Mouse (Mus musculus): ENCODE measurements around the gene Polrmt. TPM values are rescaled to one million over a fixed set of nuclear protein-coding genes. Genes with fewer than 3 reads are reported as not detected.

The Polrmt gene
- polyA plus RNA-seq, 2 experiments = 33.4 to 64.1 TPM

DNA sequence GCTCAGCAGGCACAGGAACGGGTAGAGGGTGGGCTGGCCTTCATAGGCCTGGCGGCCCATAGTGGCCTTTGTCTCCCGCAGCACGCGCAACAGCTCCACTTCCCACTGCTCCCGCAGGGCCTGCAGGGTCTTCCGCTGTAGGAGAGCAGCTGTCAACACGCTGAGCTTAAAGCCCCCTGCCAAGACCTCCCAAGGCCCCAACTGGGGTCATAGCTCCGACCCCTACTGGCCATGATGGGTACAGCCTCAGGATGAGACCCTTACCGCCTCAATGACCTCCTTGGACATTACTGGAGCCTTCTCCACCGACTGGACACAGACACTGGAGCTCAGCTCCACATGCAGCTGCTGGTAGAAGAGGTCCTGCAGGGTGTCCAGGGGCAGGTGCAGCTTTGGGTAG lies 5.5 kb downstream of the Polrmt start:
- no peak for DNase-seq (ENCODE audit: low spot score)
- Histone ChIP-seq H3K4me1 (ENCODE audit: control insufficient read depth, insufficient read depth, low read length) (peaks cover 4% of the 10 kb centered on the region; the same call in 1 of the 2 replicates), H3K9ac (ENCODE audit: low read depth, low read length, severe bottlenecking) (no peak overlapping the region), H3K27me3 (ENCODE audit: control insufficient read depth, insufficient read depth, low read length) (no peaks in the 10 kb centered on the region), H3K4me2 (replicated peaks; ENCODE audit: low read depth, low read length, severe bottlenecking) (no peak overlapping the region), H3K4me3 (replicated peaks; ENCODE audit: low read length) (no peak overlapping the region), H3K9me3 (ENCODE audit: control insufficient read depth, low read length) (peaks cover 50% of the 10 kb centered on the region), H3K36me3 (ENCODE audit: control insufficient read depth, insufficient read depth, low read length) (peaks cover 85% of the 10 kb centered on the region), H3K27ac (replicated peaks; ENCODE audit: low read depth, low read length) (no peak overlapping the region)
- TF ChIP-seq POLR2A (IDR thresholded peaks at IDR 0.05; ENCODE audit: borderline replicate concordance, extremely low read depth, insufficient read depth, insufficient read length) = no peak
- no peak for ATAC-seq (ENCODE audit: low FRiP score, low read depth)
- WGBS = 85% methylated on average over 11 of the region's 11 CpGs

GRCm38 (mm10) chr10:79739234-79739633 lies 7.1 kb downstream of the Polrmt start:
- Histone ChIP-seq H3K27me3 (ENCODE audit: control insufficient read depth, insufficient read depth, low read length) (no peaks in the 10 kb centered on the region), H3K36me3 (ENCODE audit: control insufficient read depth, insufficient read depth, low read length) (peaks cover 92% of the 10 kb centered on the region), H3K9ac (ENCODE audit: low read depth, low read length, severe bottlenecking) (no peak overlapping the region), H3K4me3 (replicated peaks; ENCODE audit: low read length) (no peak overlapping the region), H3K27ac (replicated peaks; ENCODE audit: low read depth, low read length) (no peak overlapping the region), H3K9me3 (ENCODE audit: control insufficient read depth, low read length) (peaks cover 50% of the 10 kb centered on the region), H3K4me2 (replicated peaks; ENCODE audit: low read depth, low read length, severe bottlenecking) (no peak overlapping the region), H3K4me1 (ENCODE audit: control insufficient read depth, insufficient read depth, low read length) (no peaks in the 10 kb centered on the region)
- over 99% methylated on average over 28 of the region's 28 CpGs for WGBS
- DNase-seq (ENCODE audit: low spot score) (no peak), ATAC-seq (ENCODE audit: low FRiP score, low read depth) (no peak)
- TF ChIP-seq POLR2A (IDR thresholded peaks at IDR 0.05; ENCODE audit: borderline replicate concordance, extremely low read depth, insufficient read depth, insufficient read length) = no peak

DNA sequence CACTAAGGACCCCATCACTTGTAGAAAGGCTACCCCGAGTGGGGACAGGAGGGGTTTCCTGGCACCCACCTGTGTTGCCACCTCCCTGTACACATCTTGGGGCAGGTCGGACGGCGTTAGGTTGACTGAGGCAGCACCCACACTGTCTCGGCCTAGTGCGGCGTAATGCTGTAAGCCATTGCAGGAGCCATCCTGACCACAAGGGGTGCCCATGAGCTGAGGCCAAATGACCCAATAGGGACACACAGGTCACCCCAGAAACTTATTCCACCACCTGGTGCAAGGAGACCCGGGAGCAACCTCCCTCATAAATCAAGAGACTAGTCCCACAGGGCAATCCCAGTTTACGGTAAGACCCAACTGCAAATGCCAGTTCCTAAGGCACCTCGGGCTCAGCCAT lies 8.1 kb downstream of the Polrmt start:
- WGBS = 93% methylated on average over 10 of the region's 10 CpGs
- H3K27me3 ChIP-seq (ENCODE audit: control insufficient read depth, insufficient read depth, low read length) = no peaks in the 10 kb centered on the region
- no peaks in the 10 kb centered on the region for H3K4me1 ChIP-seq (ENCODE audit: control insufficient read depth, insufficient read depth, low read length)
- peaks cover 50% of the 10 kb centered on the region for H3K9me3 ChIP-seq (ENCODE audit: control insufficient read depth, low read length)
- no peak overlapping the region for H3K9ac ChIP-seq (ENCODE audit: low read depth, low read length, severe bottlenecking)
- peaks cover 88% of the 10 kb centered on the region for H3K36me3 ChIP-seq (ENCODE audit: control insufficient read depth, insufficient read depth, low read length)
- no peak for TF ChIP-seq POLR2A (IDR thresholded peaks at IDR 0.05; ENCODE audit: borderline replicate concordance, extremely low read depth, insufficient read depth, insufficient read length)
- DNase-seq (ENCODE audit: low spot score) (no peak), ATAC-seq (ENCODE audit: low FRiP score, low read depth) (no peak)
- no peak overlapping the region for H3K27ac ChIP-seq (replicated peaks; ENCODE audit: low read depth, low read length)
- H3K4me2 ChIP-seq (replicated peaks; ENCODE audit: low read depth, low read length, severe bottlenecking) = no peak overlapping the region
- no peak overlapping the region for H3K4me3 ChIP-seq (replicated peaks; ENCODE audit: low read length)

DNA sequence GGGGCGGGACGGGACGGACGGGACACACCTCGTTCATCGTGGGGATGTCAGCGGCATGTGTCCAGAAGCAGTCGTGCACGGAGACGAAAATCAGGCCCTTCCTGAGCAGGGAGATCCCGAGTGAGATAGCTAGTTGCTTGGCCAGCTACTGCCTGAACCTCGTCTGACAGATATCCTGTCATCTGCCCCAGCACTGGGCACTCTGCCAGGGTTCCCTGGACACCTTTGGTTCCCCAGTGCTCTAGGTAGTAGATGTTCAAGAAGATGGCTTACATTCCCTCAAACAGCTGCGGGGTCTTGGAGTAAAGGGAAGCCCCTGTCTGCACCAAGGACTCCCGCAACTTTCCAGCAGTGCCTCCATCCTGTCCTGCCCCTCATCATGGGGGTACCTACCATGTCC lies 9.7 kb downstream of the Polrmt start:
- Histone ChIP-seq H3K9me3 (ENCODE audit: control insufficient read depth, low read length) (peaks cover 50% of the 10 kb centered on the region), H3K4me3 (replicated peaks; ENCODE audit: low read length) (no peak overlapping the region), H3K4me1 (ENCODE audit: control insufficient read depth, insufficient read depth, low read length) (no peaks in the 10 kb centered on the region), H3K36me3 (ENCODE audit: control insufficient read depth, insufficient read depth, low read length) (peaks cover 76% of the 10 kb centered on the region), H3K27ac (replicated peaks; ENCODE audit: low read depth, low read length) (no peak overlapping the region), H3K9ac (ENCODE audit: low read depth, low read length, severe bottlenecking) (no peak overlapping the region), H3K27me3 (ENCODE audit: control insufficient read depth, insufficient read depth, low read length) (no peaks in the 10 kb centered on the region), H3K4me2 (replicated peaks; ENCODE audit: low read depth, low read length, severe bottlenecking) (no peak overlapping the region)
- TF ChIP-seq POLR2A (IDR thresholded peaks at IDR 0.05; ENCODE audit: borderline replicate concordance, extremely low read depth, insufficient read depth, insufficient read length) = no peak
- 88% methylated on average over 14 of the region's 14 CpGs for WGBS
- ATAC-seq (ENCODE audit: low FRiP score, low read depth) = no peak
- DNase-seq (ENCODE audit: low spot score) = no peak

- WGBS = 34% methylated on average over 39 of the region's 52 CpGs
- Histone ChIP-seq H3K9ac (ENCODE audit: low read depth, low read length, severe bottlenecking) (no peak overlapping the region), H3K4me2 (replicated peaks; ENCODE audit: low read depth, low read length, severe bottlenecking) (no peak overlapping the region), H3K36me3 (ENCODE audit: control insufficient read depth, insufficient read depth, low read length) (peaks cover 63% of the 10 kb centered on the region), H3K4me3 (replicated peaks; ENCODE audit: low read length) (no peak overlapping the region), H3K27ac (replicated peaks; ENCODE audit: low read depth, low read length) (no peak overlapping the region), H3K9me3 (ENCODE audit: control insufficient read depth, low read length) (peaks cover 38% of the 10 kb centered on the region), H3K4me1 (ENCODE audit: control insufficient read depth, insufficient read depth, low read length) (no peaks in the 10 kb centered on the region), H3K27me3 (ENCODE audit: control insufficient read depth, insufficient read depth, low read length) (no peaks in the 10 kb centered on the region)
- no peak for ATAC-seq (ENCODE audit: low FRiP score, low read depth)
- TF ChIP-seq POLR2A (IDR thresholded peaks at IDR 0.05; ENCODE audit: borderline replicate concordance, extremely low read depth, insufficient read depth, insufficient read length) = no peak
- DNase-seq (ENCODE audit: low spot score) = no peak
Observed at GRCm38 (mm10) chr10:79735361-79735760, 11.0 kb downstream of the Polrmt start.

GRCm38 (mm10) chr10:79733847-79734246 lies 12.5 kb downstream of the Polrmt start:
- Histone ChIP-seq H3K4me2 (replicated peaks; ENCODE audit: low read depth, low read length, severe bottlenecking) (no peak overlapping the region), H3K9ac (ENCODE audit: low read depth, low read length, severe bottlenecking) (no peak overlapping the region), H3K27me3 (ENCODE audit: control insufficient read depth, insufficient read depth, low read length) (no peaks in the 10 kb centered on the region), H3K4me3 (replicated peaks; ENCODE audit: low read length) (no peak overlapping the region), H3K9me3 (ENCODE audit: control insufficient read depth, low read length) (peaks cover 22% of the 10 kb centered on the region), H3K27ac (replicated peaks; ENCODE audit: low read depth, low read length) (no peak overlapping the region), H3K4me1 (ENCODE audit: control insufficient read depth, insufficient read depth, low read length) (no peaks in the 10 kb centered on the region), H3K36me3 (ENCODE audit: control insufficient read depth, insufficient read depth, low read length) (peaks cover 48% of the 10 kb centered on the region)
- ATAC-seq (ENCODE audit: low FRiP score, low read depth) = no peak
- 95% methylated on average over 15 of the region's 15 CpGs for WGBS
- DNase-seq (ENCODE audit: low spot score) = no peak
- TF ChIP-seq POLR2A (IDR thresholded peaks at IDR 0.05; ENCODE audit: borderline replicate concordance, extremely low read depth, insufficient read depth, insufficient read length) = no peak

All from limb, embryonic 14.5 days (tissue).